Mouse (Mus musculus): Measurements from ENCODE around the gene Gm5294. TPM values are rescaled to one million over a fixed set of nuclear protein-coding genes. Genes with fewer than 3 reads are reported as not detected.
A peak's percentile ranks its signal among the peaks of the same experiment; 100 is the strongest.

Gene Gm5294
- polyA plus RNA-seq, 2 experiments, result not detected

DNA sequence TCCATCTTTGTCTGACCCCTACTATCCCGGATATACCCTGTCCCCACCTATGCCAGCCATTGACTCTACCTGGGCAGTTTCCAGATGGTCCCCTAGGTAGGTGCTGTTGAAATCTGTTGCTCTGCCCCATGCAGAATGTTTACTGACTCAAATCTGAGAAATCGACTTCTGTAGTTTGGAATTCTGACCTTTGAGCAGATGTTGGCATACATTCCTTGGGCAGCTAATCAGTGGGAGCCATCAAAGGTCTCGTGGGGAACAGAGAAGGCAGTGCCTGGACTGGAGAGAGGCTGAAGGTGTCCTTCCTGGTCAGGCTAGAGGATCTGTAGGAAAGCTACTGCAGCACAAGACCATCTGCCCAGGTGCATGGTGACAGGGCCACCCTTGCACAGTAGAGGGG is 5.2 kb downstream of the Gm5294 start:
- no peaks in the 10 kb centered on the region for H3K36me3 ChIP-seq (ENCODE audit: control insufficient read depth, insufficient read depth, low read length)
- no peak overlapping the region for H3K9ac ChIP-seq (ENCODE audit: low read depth, low read length, severe bottlenecking)
- H3K9me3 ChIP-seq (ENCODE audit: control insufficient read depth, low read length), result no peaks in the 10 kb centered on the region
- TF ChIP-seq POLR2A (IDR thresholded peaks at IDR 0.05; ENCODE audit: borderline replicate concordance, extremely low read depth, insufficient read depth, insufficient read length), result no peak
- WGBS, result 68% methylated on average over 3 of the region's 3 CpGs
- ATAC-seq (ENCODE audit: low FRiP score, low read depth) (no peak), DNase-seq (ENCODE audit: low spot score) (no peak)
- peaks cover 27% of the 10 kb centered on the region for H3K27me3 ChIP-seq (ENCODE audit: control insufficient read depth, insufficient read depth, low read length)
- H3K27ac ChIP-seq (replicated peaks; ENCODE audit: low read depth, low read length), result no peak overlapping the region
- H3K4me3 ChIP-seq (replicated peaks; ENCODE audit: low read length), result no peak overlapping the region
- H3K4me1 ChIP-seq (ENCODE audit: control insufficient read depth, insufficient read depth, low read length), result peaks cover 5% of the 10 kb centered on the region
- no peak overlapping the region for H3K4me2 ChIP-seq (replicated peaks; ENCODE audit: low read depth, low read length, severe bottlenecking)

DNA sequence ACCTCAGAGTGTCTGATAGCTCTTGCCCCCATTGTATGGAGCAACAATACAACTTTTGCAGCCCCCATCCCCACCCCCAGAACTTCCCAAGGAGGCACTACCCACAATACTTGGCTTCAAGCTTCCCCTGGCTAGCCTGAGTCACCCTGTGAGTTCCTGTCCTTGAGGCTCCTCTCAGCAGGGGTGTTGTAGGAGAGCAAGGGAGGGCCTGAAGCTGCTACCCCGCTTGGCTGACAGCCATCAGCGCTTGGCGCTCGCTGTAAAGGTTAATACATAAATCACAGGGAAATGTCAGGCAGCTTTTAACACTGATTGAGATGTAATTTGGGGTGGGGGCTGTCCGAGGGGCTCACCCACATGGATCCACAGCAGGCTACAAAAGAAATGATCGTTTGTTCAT is 13.5 kb downstream of the Gm5294 start:
- WGBS, result 28% methylated on average over 6 of the region's 6 CpGs
- peaks cover 5% of the 10 kb centered on the region for H3K4me1 ChIP-seq (ENCODE audit: control insufficient read depth, insufficient read depth, low read length)
- DNase-seq (ENCODE audit: low spot score) (peak; percentile 37), ATAC-seq (ENCODE audit: low FRiP score, low read depth) (no peak)
- no peaks in the 10 kb centered on the region for H3K36me3 ChIP-seq (ENCODE audit: control insufficient read depth, insufficient read depth, low read length)
- H3K4me2 ChIP-seq (replicated peaks; ENCODE audit: low read depth, low read length, severe bottlenecking), result no peak overlapping the region
- TF ChIP-seq POLR2A (IDR thresholded peaks at IDR 0.05; ENCODE audit: borderline replicate concordance, extremely low read depth, insufficient read depth, insufficient read length), result no peak
- no peaks in the 10 kb centered on the region for H3K9me3 ChIP-seq (ENCODE audit: control insufficient read depth, low read length)
- 0 out of 2 replicates have a peak overlapping the region, but pooled peaks have one; percentile 18 for H3K9ac ChIP-seq (ENCODE audit: low read depth, low read length, severe bottlenecking)
- H3K4me3 ChIP-seq (replicated peaks; ENCODE audit: low read length), result no peak overlapping the region
- no peak overlapping the region for H3K27ac ChIP-seq (replicated peaks; ENCODE audit: low read depth, low read length)
- H3K27me3 ChIP-seq (ENCODE audit: control insufficient read depth, insufficient read depth, low read length), result no peaks in the 10 kb centered on the region

DNA sequence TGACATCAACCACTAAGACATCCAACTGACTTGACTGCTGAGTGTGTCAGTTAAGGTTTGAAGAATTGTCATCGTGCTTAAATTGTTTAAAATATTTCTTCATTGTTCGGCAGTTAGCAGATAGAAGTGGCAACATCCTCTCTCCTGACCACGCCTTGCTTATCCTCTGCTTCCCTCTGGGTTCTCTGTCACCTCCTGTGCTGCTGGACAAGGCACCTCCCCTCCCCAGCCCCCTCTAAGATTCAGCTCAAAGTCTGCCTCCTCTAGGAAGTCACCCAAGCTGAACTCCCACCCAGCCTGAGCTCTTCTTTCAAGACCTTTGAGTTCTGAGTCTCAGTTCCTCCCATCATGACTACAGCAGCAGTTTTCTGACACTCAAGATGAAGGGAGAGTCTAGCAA is 15.0 kb downstream of the Gm5294 start:
- 87% methylated on average over 3 of the region's 3 CpGs for whole genome bisulfite sequencing
- ATAC-seq (ENCODE audit: low FRiP score, low read depth), result no peak
- Histone ChIP-seq H3K27me3 (ENCODE audit: control insufficient read depth, insufficient read depth, low read length) (no peaks in the 10 kb centered on the region), H3K9ac (ENCODE audit: low read depth, low read length, severe bottlenecking) (no peak overlapping the region), H3K27ac (replicated peaks; ENCODE audit: low read depth, low read length) (no peak overlapping the region), H3K4me3 (replicated peaks; ENCODE audit: low read length) (no peak overlapping the region), H3K4me2 (replicated peaks; ENCODE audit: low read depth, low read length, severe bottlenecking) (no peak overlapping the region), H3K4me1 (ENCODE audit: control insufficient read depth, insufficient read depth, low read length) (peaks cover 5% of the 10 kb centered on the region), H3K36me3 (ENCODE audit: control insufficient read depth, insufficient read depth, low read length) (no peaks in the 10 kb centered on the region), H3K9me3 (ENCODE audit: control insufficient read depth, low read length) (no peaks in the 10 kb centered on the region)
- TF ChIP-seq POLR2A (IDR thresholded peaks at IDR 0.05; ENCODE audit: borderline replicate concordance, extremely low read depth, insufficient read depth, insufficient read length), result no peak
- DNase-seq (ENCODE audit: low spot score), result no peak

DNA sequence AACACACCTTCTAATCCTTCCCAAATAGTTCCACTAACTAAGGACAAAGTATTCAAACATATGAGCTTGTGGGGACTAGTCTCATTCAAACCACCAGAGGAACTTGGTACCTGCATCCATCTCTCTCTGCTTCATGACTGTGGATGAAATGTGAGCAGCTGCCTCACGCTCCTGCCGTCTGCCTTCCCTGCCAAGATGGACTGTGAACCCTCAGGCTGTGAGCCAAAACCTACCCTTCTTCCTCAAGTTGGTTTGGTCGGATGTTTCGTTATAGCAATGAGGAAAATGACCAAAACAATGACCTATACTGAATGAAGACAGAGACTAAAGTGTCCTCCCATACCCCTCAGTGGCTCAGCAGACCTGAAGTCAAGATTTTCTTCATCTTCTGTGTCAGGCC is 21.1 kb downstream of the Gm5294 start:
- no peak overlapping the region for H3K4me2 ChIP-seq (replicated peaks; ENCODE audit: low read depth, low read length, severe bottlenecking)
- H3K4me1 ChIP-seq (ENCODE audit: control insufficient read depth, insufficient read depth, low read length), result no peaks in the 10 kb centered on the region
- H3K27ac ChIP-seq (replicated peaks; ENCODE audit: low read depth, low read length), result no peak overlapping the region
- WGBS, result 94% methylated on average over 4 of the region's 4 CpGs
- no peak overlapping the region for H3K9ac ChIP-seq (ENCODE audit: low read depth, low read length, severe bottlenecking)
- H3K4me3 ChIP-seq (replicated peaks; ENCODE audit: low read length), result no peak overlapping the region
- no peaks in the 10 kb centered on the region for H3K27me3 ChIP-seq (ENCODE audit: control insufficient read depth, insufficient read depth, low read length)
- ATAC-seq (ENCODE audit: low FRiP score, low read depth) (no peak), DNase-seq (ENCODE audit: low spot score) (no peak)
- no peak for TF ChIP-seq POLR2A (IDR thresholded peaks at IDR 0.05; ENCODE audit: borderline replicate concordance, extremely low read depth, insufficient read depth, insufficient read length)
- H3K9me3 ChIP-seq (ENCODE audit: control insufficient read depth, low read length), result no peaks in the 10 kb centered on the region
- no peaks in the 10 kb centered on the region for H3K36me3 ChIP-seq (ENCODE audit: control insufficient read depth, insufficient read depth, low read length)

DNA sequence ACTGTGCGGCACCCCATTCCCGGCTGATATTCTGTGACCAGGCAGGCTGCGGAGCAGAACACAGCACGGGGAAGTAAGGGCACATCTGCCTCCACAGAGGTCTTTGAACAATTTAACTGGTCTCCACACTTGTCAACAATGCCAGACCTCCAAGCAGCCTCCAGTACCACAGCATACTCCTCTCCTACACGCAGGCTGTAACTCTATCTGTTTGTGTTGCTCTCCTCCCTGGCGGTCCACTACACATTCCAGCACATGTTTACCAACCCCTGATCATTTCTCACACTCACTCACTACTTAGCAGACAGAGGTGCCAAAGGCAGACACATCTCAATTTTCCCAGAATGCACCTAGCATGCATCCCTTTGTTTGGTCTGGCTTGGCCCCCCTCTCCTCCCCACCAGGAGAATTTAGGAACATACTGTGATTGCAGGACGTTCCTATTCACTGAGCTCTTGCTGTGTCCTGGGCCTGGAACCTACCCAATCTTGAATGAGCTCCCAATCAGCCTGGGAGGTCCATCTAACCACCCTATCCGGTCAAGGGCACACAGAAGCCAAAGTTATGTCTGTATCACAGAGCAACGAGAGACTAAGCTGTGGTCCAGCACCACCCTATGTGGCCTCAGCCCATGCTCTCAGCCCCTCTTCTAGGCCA is 23.4 kb downstream of the Gm5294 start:
- Histone ChIP-seq H3K36me3 (ENCODE audit: control insufficient read depth, insufficient read depth, low read length) (no peaks in the 10 kb centered on the region), H3K27me3 (ENCODE audit: control insufficient read depth, insufficient read depth, low read length) (no peaks in the 10 kb centered on the region), H3K27ac (replicated peaks; ENCODE audit: low read depth, low read length) (no peak overlapping the region), H3K9ac (ENCODE audit: low read depth, low read length, severe bottlenecking) (no peak overlapping the region), H3K4me1 (ENCODE audit: control insufficient read depth, insufficient read depth, low read length) (no peaks in the 10 kb centered on the region), H3K9me3 (ENCODE audit: control insufficient read depth, low read length) (no peaks in the 10 kb centered on the region), H3K4me2 (replicated peaks; ENCODE audit: low read depth, low read length, severe bottlenecking) (no peak overlapping the region), H3K4me3 (replicated peaks; ENCODE audit: low read length) (no peak overlapping the region)
- no peak for DNase-seq (ENCODE audit: low spot score)
- WGBS, result 69% methylated on average over 9 of the region's 9 CpGs
- no peak for TF ChIP-seq POLR2A (IDR thresholded peaks at IDR 0.05; ENCODE audit: borderline replicate concordance, extremely low read depth, insufficient read depth, insufficient read length)
- no peak for ATAC-seq (ENCODE audit: low FRiP score, low read depth)
